Mouse (Mus musculus) layer of hippocampus, postnatal 36 days (tissue): Measurements from ENCODE around the gene Dab1. TPM values are rescaled to one million over a fixed set of nuclear protein-coding genes. Genes with fewer than 3 reads are reported as not detected.

Experiments used
- DNase-seq, 2 experiments: peaks; one replicate each; pipeline ENCODE4 v3.0.0; 2022
- total RNA-seq, 2 experiments: library from RNA; stranded (reverse); gene quantifications; 2 replicates each; pipeline ENCODE4 v1.2.3; 2021

Gene Dab1
- total RNA-seq, 2 experiments from 2014 or later = 139 to 161 TPM

DNA sequence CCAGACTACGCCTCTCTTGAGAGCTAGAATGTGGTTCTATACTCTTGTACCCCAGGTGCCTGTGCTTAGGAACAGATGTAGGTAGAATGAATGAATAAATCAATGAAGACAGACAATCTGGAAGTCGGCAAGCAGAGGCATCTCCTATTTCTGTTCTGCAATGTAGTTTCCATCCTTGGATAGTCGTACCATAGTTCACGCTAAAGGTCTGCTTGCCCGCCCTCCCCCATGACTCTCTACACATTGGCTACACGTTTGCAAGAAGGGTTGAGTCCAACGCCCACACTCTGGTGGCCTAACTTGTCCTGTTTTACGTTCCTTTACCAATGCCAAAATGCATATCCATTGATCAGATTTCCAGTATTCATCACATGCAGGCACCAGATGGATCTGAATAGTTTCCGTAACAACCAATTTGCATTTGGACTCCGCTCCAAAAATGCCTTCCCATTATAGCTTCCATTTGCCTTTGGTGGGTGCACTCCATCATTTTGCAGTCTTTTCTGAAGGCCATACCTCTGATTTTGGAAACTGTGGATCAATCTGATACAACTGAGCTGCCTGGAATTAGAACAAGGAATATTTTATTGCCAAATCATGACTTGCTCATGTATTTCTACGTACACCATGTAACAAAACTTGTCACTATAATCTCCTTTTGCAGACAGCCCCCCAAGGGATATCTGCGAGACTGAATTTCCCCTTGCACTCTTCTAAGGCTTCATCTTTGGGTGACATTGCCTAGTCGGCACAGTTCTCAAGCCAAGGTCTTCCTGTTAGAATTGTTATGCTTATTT lies 494.2 kb downstream of the Dab1 start:
- DNase-seq = peak; percentile 64 to 70

DNA sequence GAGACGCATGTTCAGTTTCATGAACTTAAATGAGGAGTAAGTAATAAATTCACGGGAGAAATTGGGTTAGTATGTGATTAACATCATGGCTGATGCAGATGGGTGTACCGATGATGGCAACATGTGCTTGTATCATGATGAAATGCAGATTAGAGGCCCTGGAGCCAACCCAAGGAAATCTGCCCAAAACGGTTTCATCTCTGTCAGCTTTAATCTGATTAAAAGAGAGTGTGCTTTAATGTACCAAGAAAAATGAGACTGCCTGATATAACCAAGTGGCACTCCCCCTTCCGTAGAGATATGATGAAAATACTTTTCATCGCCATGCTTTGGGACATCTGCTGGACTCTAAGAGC lies 494.8 kb downstream of the Dab1 start:
- DNase-seq = peak; percentile 19 to 34

DNA sequence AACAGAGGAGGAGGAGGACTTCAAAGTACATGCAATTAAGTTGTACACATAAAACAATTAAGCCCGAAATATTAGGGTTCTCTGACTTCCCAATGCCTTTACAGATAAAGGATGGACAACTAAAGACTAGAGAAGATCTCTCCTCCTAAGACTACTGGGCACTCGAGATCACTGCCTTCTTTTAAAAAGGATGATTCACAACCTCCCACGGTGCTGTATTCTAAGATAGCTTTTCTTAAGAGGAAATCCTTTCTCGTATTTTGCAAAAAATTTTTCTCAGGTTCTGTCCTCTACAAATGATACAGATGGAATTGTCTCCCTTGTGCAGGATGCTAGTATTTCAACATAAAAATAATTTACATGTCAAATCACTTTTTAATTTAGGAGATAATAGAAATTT lies 500.9 kb downstream of the Dab1 start:
- DNase-seq = no peak

DNA sequence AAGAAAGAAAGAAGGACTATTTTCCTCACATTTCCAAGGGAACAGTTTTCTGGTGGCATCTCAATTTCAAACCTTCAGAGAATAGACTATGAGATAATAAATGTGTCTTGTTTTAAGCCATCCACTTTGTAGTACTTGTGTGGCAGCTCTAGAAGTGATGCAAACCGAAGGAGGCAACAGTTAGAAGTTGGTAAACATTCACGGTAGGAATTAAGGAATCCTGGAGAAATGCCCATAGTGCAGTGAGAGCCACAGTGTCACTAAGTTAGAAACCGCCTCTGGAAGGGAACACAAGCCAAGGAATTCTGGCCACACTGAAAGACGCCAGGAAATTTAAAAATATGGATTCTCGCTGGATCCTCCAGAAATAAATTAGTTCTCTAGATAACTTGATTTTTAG lies 502.8 kb downstream of the Dab1 start:
- no peak for DNase-seq

DNA sequence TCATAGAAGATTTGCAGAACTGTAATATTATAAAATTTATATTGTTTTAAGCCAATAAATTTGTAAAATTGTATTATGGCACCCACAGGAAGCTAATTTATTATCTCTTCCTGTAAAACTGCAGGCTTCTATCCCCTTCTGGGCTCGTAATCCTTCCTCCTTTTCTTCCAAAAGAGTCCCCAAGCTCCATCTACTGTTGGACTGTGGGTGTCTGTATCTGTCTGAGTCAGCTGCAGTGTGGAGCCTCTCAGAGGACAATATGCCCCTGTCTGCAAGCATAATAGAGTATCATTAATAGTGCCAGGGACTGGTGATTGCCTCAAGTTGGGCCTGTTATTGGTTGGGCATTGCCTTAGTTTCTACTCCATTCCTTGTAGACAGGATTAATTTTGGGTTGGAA lies 503.2 kb downstream of the Dab1 start:
- DNase-seq = no peak

DNA sequence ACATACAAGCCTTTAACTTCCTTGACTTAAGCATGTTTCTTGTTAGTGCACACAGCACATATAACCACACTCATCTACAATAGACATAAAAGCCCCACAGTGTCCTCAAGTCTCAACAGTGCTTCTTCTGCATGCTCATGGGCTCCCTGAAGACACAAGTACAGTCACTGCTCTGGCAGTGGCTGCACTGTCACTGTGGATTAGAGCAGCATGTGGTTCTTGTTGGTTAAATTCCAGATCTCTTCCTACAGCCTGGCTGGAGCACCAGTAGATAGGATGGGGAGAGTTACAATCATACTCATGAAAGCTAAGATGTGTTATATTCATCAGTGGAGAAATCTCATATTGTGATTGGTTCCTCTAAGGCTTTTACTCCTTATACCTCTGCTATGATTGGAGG lies 534.5 kb downstream of the Dab1 start:
- DNase-seq = no peak

DNA sequence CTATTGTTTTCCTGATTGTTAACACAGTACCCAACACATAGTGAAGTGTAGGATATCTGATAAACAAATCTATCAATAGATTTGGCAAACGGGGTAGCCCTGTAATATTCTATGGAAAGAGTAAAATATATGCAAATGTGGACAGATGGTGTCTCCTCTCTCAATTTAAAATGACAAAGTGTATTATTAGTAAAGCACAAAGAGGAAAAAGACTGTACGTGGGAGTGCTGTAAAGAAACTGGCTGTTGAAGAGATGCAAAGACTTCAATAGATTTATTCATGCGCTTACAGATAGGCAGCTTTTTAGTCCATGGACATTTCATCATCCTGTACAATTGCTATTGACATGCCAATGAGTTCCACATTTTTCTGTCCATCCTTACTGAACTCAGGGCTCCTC lies 558.9 kb downstream of the Dab1 start:
- DNase-seq = no peak

DNA sequence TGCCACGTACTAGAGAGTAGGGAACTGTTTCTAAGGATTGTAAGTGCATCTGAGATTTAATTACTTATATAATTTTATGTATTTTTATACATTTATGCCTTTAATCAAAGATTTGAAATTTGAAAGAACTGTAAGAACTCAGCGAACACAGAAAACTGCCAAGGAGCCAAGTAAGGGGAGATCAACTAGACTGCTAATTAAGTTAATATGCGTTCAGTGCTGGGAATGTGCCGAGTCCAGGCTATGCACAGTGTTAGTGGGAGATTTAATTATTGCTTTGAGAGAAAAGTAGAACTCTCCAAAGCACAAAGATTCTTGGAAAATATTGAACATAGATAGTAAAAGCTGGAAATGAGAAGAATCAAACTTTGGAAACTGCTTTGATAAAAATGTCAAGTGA lies 567.2 kb downstream of the Dab1 start:
- no peak for DNase-seq

DNA sequence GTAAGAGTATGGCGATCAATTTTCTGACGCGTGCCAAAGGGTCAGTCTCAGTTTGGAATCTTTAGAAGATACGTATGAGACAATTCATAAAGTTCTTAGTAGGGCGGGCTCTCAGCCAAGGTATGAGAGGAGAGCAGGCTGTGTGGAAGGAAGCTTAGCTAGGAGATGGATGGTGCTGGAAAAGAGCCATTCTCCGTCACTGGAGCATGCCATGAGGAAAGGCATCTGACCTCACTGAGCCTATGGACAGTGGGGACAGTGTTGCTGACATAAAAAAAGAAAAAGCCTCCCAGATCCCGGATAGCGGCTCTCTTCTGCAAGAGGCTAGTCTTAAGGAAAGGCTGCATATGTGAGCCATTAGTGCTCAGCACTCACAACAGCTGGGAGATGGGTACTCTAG lies 579.5 kb downstream of the Dab1 start:
- DNase-seq = no peak

DNA sequence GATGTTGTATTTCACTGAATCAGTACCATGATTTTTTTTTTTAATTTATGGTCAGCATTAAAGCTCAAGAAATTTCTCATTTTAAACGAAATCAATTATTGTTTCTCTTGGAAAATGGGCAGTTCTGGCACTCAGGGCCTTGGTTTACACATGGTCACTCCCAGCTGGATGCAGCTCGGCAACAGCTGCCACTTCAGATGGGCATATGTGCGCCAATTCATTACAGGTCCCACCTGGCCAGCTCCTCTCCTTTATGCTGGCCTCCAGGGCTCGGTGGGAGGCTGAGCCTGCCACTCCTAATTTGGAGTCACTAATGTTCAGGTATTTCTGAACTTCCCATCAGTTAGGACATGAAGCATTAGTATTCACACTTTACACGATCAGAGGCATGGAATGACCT lies 582.5 kb downstream of the Dab1 start:
- DNase-seq = no peak

DNA sequence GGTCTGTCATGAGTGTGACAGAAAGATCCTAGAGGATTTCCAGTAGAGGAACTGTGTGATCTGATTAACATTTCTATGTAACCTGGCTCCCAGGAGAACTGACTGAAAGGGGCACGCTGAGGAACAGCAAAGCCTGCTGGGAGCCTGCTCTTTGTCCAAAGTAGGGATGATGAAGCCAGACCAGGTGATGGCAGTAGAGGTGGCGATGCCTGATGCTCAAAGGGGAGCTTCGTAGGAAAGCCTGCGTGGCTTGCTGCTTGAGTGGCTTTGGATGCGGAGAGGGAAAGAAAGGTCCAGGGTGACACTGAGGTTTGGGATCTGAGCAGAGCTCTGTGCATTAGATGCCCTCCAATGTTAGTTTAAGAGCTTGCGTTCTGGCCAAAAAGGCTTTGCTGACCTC lies 584.9 kb downstream of the Dab1 start:
- DNase-seq = no peak

DNA sequence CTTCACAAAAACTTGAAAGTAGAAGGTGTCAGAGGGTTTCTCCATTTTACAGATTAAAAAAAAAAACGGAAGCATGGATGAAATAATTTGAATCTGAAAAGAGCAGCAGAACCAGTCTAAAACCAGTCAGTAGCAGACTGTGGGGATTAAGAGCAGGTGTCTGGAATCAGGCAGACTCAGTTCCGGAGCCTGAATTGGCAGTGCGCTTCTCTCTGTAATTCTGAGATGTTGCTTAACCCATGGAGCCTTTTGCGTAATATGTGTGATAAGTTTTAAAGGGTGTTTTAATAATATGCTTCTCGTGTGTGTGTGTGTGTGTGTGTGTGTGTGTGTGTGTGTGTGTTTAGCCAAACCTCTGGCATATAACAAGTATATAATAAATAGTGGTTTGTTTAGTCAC lies 587.5 kb downstream of the Dab1 start:
- no peak for DNase-seq

DNA sequence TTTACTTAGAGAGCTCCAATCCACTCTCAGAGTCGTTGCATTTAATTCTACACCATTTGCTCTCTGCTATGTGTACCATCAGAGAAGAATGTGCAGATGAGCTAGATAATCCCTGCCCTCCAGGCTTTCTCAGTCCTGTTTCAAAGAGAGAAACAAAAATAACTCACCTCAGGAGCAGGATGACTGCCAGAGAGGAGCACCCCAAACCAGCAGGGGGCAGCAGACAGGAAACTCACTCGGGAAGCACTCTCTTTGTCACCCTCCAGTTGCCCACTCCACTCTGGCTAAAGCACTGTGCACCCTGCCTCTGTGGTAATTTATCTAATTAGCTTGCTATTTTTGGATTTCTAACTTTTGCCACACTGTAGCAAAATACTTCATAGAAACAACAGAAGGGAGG lies 589.9 kb downstream of the Dab1 start:
- DNase-seq = peak in 1 of 2 experiments; percentile 9

DNA sequence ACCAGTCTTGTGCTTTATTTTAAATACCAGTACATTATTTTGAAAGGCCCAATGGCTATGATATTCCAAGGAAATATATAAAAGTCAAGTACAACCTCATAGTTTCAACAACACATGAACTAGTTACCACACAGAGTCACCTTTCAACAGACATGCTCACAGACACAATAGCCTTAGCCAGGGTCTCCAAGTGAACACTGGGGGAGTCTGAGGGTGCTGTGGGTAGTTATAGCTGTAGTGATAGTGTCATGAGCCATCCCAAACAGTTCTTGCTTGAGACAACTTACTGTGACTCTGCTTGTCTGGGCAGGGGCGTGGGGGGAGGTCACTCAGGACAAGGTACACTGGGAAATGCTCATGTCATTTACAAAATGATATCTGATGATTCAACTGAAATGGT lies 591.6 kb downstream of the Dab1 start:
- no peak for DNase-seq

DNA sequence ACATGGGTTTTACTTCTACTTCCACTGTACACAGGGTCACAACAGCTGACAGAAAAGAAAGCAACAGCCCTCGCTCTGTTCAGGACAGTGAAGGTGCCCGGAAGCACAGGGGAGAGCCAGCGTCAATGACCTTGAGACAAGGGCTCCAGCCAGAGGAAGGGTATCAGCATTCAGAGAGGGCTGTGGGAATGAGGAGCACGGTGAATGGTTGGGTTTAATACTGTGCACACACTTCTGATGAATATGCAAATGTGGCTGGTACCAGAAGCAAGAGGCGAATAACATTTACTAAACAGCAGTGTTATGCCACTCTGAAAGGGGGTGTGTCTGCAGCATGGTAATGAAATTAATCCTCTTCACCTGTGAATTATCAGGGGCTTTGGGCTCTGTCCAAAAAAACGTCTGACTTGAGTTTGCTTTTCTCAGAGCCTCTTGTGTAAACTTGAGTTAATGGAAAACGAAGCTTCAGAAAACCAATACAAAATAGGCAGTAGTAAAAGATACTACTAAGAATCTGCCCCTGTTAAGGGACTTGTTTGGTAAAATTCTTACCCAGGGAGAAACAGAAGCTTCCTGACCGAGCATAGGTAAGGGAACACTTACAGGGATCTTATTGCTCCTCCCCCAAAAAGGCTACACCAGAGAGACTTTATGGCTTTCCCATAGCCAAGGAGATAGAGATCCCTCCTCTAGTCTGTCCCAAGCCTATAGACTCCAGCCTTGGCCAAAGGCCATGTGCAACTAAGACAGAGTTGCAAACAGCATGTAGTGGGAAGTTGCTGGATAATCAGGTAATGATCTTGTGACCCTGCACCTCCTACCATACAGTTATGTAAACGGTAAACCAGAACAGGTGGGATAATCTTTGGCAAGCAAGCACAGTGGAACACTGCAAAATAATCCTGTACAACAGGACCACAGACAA lies 592.6 kb downstream of the Dab1 start:
- DNase-seq = no peak

DNA sequence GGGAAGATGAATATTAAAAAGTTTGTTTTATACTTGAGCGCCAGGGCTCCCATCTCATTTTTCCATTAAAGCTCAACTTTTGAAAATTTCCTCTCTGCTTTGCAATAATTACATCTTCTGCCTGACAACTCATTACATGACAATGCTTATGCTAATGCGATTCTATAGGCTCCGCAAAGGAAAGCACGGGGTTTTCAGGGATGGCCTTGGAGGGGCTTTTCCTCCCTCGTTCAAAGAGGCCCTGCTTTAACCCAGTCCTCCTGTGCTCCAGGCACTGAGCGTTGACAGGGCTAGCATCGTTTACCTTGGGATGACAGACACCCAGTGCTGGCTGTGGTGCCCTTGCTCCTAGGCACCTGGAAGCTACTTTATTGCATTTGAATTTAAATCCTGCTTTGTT lies 595.6 kb downstream of the Dab1 start:
- DNase-seq = no peak

DNA sequence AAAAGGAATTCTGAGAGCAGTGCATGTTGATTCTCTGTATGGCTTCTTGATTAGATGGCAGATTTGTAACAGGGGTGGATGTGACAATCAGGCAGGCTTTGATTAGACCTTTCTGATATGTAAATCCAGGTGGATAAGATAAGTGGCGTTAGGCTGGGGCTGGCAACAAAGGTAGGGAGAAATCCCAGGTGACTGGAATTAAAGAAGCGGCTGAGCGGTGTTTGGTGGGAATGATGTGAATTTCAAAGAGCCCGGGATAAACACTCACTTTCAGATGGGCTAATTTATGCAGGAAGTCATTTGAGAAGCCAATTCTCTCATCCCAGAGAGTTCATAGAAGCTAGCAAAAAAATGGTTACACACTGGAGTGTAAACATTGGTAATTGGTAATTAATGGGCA lies 598.2 kb downstream of the Dab1 start:
- DNase-seq = no peak

DNA sequence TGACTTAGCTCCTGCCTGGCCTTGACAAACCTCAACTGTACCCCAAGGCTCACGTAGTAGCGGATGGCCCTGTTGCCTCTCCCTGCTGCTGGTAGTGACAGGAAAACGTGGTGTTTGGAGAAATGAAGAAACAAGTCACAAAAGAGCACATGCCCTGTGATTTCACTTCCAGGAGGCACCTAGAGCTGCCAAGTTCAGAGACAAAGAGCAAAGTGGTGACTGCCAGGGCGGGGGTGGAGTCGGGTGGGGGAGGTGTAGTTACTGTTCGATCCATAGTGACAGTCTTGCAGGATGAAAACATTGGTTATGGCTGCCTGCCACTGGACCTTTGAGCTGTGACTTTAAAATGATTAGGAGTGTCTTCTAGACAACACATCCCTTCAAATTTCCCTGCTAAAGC lies 599.6 kb downstream of the Dab1 start:
- DNase-seq = no peak

DNA sequence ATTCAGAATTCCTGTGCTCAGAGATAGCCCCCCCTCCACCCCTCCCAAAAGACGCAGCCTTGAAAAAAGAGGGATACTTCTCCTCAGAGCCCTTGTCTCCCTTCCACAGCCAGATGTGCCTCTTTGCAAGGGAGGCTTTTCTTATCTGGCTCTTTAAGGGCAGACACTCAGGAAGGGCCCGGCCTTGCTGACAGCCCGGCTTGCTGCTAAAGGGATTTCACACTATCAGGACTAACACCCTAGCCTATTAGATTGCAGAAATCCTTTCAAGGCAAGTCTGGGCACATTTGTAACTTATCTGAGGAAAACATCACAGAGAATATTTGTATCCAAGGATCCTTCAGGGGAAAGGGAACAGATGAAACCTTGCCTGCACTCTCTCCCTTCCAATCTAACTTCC lies 600.9 kb downstream of the Dab1 start:
- DNase-seq = no peak

DNA sequence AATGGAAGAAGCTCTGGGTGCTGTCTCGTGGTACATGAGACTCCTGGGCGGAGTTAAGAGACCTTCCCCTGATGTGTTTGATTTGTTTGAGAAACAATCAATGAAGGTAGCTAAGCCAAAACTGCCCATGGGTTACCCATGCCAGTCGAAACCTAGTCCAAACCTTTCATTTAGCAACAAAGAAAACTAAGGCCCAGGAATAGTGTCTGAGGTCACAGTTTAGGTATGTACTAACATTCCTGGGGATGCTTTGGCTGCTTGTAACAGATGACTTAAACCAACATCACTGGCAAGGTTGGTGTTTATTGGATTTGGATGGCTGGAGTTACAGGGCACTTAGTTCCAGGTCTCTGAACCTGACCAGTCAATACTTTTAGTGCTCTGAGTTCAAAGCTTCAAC lies 610.1 kb downstream of the Dab1 start:
- no peak for DNase-seq

DNA sequence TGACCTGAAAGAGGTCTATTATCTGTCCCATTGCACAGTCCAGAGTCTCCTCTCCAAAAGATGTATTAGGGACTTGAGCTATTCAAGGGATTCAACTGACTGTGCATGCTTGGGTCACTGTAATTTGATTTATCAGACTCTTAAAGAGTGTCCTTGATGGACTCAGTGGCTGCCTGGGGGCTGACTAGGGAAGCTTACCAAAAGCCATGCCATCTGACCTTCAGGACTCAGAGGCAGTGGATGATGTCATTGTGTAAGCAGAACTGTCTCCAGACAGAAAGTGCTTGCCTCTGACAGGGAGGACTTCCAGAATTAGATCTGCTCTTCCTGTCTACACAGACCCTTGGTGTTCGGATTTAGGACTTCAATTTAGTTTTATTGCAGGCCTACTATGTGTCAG lies 627.3 kb downstream of the Dab1 start:
- no peak for DNase-seq

DNA sequence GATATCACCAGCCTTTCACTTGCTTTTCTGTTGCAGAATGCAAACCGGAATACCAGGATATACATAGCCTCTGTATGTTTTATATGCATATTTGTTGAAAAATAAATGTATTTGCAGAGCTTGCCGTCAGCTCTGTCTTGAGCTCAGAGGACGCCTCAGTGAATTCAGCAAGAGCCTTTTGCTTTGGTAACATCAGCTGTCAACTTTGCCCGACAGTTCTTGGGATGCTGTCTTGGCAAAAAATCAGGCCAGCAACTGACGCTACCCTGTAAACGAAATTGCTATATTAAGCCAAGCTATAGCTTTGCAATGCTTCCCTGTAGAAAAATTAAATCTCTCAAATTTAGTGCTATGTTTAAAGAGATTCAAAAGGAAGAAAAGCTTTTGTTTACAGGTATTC lies 630.3 kb downstream of the Dab1 start:
- no peak for DNase-seq

DNA sequence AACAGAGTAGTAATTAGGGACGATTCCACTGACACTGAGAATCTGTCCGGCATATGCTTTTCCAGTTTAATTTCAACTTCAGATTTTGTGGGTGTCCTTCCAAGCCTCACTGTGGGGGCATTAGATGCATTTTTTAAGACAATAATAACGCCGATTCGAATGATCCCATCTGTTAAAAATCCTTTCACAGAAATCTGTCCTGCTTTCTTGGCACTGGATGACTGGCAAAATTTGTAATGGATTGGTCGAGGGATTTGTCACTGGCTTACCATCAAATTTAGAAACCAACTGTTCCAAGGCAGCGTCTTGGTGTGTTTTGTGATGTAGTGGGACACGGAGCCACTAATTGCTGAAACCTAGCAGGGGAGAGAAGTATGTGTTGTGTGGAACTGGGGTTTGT lies 638.6 kb downstream of the Dab1 start:
- DNase-seq = peak; percentile 22 to 29
